Mouse (Mus musculus) megakaryocyte, embryonic 14.5 days (primary cell): ENCODE measurements around the gene Faah.

ENCODE experiments used
- FLI1 ChIP-seq: IDR thresholded peaks from 2 replicates; pipeline ENCODE4 v1.6.1; 2012; ENCODE audit warnings: low read length, inconsistent platforms, mixed read lengths
- GATA1 ChIP-seq: IDR thresholded peaks from 3 replicates; pipeline ENCODE4 v1.6.1; 2012; ENCODE audit warnings: mixed read lengths, low read length, inconsistent platforms, borderline replicate concordance

DNA sequence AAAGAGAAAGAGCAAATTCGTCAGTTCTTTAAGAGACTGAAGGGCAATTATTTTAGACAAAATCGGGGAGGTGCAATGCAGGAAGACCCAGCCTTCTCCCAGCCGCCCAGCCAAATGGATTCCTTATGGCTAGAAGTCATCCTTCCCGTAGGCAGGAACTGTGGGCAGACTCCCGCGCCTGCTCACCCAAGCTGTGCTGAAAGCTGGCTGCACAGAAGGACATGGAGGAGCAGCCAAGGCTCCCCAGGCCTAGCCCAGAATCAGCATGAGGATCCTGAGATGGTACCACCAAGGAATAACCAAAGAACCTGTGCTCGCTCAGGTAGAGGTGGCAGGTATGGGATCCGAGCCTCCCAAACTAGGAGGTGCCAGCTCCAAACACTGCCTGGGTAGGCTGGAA lies 1.7 kb downstream of the Faah start:
- no peak for TF ChIP-seq FLI1
- TF ChIP-seq GATA1: no peak
